Mouse (Mus musculus): ENCODE measurements around the gene Fgl2.

GRCm38 (mm10) chr5:21382678-21383077, 10.2 kb downstream of the Fgl2 start:
- TF ChIP-seq CTCF (IDR thresholded peaks at IDR 0.05; ENCODE audit: borderline replicate concordance, extremely low read depth, insufficient read depth, insufficient read length): no peak
- TF ChIP-seq POLR2A (IDR thresholded peaks at IDR 0.05; ENCODE audit: borderline replicate concordance, extremely low read depth, insufficient read depth, insufficient read length, poor library complexity, severe bottlenecking): no peak
